Comparison of ENCODE assay signal across 9 mouse cellular contexts in the genomic region with DNA sequence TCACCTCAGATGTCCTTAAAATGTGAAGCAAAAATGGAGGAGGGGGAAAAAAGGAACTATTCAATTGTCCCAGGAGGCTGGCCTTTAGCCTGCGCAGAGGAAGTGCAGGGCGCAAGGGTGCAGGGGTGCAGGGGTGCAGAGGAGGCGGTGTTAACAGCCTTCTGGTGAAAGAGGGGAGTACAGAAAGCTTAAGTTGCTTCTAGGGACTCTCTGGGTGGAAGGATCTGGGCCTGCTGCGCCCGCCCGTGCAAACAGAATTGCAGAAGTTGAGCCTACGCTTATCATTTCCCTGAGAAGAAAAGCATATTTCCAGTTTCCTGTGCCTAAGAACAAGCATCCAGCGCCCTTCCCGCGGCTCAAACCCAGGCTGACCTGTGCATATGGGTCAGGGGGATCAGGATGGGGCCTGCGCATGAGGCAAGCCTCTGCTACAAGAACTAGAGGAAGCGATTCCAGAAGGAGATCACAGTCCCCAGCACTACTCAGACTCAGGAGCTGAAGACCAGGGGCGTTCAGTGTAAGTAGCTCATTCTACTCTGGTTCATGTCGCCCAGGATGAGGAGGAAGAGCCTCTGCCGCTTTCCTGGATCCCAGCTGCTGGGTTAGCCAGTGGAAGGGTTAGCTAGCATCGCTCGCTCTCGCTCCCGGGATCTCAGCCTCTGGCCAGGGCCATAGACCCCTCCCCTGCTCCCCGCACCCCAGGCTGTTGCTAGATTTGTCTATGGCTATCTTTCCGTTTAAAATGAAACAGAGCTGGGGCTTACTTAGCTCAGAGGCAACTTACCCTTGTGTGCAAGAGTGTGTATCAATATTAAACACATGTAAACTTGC. TPM values are rescaled to one million over a fixed set of nuclear protein-coding genes. Genes with fewer than 3 reads are reported as not detected.
DNase-seq lines count a peak whose midpoint lies in the region; ATAC-seq lines count a peak whose summit lies in the region.
"Had no signal": no experiment of that assay in that cellular context is flagged by ENCODE, and none has a peak within 500 bp of the region (broad histone marks: within the 10 kb centered on the region; RNA-seq: fewer than 3 reads in every experiment).

No protein-coding gene starts in this region.

- peak; percentile 87 for DNase-seq in midbrain, embryonic 11.5 days (ENCODE audit: low spot score, missing footprints)
- no peak for DNase-seq in midbrain, embryonic 14.5 days
- DNase-seq in embryonic facial prominence, embryonic 14.5 days (ENCODE audit: low spot score) = no peak
- DNase-seq in retina, postnatal 1 day = no peak
- no peak for DNase-seq in kidney, adult 8-10 months
- DNase-seq in layer of hippocampus, adult 18-20 months (ENCODE audit: low spot score in 2 of 2) = no peak

- no peaks in the 10 kb centered on the region for H3K9me3 ChIP-seq in midbrain, embryonic 11.5 days (ENCODE audit: control insufficient read depth, low read length)
- no peaks in the 10 kb centered on the region for H3K9me3 ChIP-seq in midbrain, embryonic 14.5 days (ENCODE audit: control insufficient read depth, low read length)
- no peaks in the 10 kb centered on the region for H3K9me3 ChIP-seq in embryonic facial prominence, embryonic 14.5 days (ENCODE audit: control insufficient read depth, low read length)
- H3K9me3 ChIP-seq in limb, embryonic 15.5 days = no peaks in the 10 kb centered on the region
- H3K9me3 ChIP-seq: embryonic facial prominence, embryonic 12.5 days had no signal

- no peaks in the 10 kb centered on the region for H3K36me3 ChIP-seq in midbrain, embryonic 11.5 days (ENCODE audit: control insufficient read depth, insufficient read depth, low read length)
- H3K36me3 ChIP-seq in midbrain, embryonic 14.5 days (ENCODE audit: control insufficient read depth, insufficient read depth, low read length) = no peaks in the 10 kb centered on the region
- H3K36me3 ChIP-seq in embryonic facial prominence, embryonic 14.5 days (ENCODE audit: control insufficient read depth, insufficient read depth, low read length) = no peaks in the 10 kb centered on the region
- no peaks in the 10 kb centered on the region for H3K36me3 ChIP-seq in limb, embryonic 15.5 days
- H3K36me3 ChIP-seq: embryonic facial prominence, embryonic 12.5 days had no signal

- H3K4me1 ChIP-seq in midbrain, embryonic 11.5 days (ENCODE audit: control insufficient read depth, insufficient read depth, low read length) = peaks cover 5% of the 10 kb centered on the region
- H3K4me1 ChIP-seq in midbrain, embryonic 14.5 days (ENCODE audit: control insufficient read depth, insufficient read depth, low read length) = 0 out of 2 replicates have a peak, but pooled peaks cover 2% of the 10 kb centered on the region
- H3K4me1 ChIP-seq in embryonic facial prominence, embryonic 14.5 days (ENCODE audit: control insufficient read depth, insufficient read depth, low read length) = peaks cover 3% of the 10 kb centered on the region; the same call in 1 of the 2 replicates
- peaks cover 7% of the 10 kb centered on the region; the same call in 1 of the 2 replicates for H3K4me1 ChIP-seq in limb, embryonic 15.5 days

- H3K9ac ChIP-seq in midbrain, embryonic 11.5 days (ENCODE audit: low read length) = no peak overlapping the region
- H3K9ac ChIP-seq in midbrain, embryonic 14.5 days (replicated peaks; ENCODE audit: low read length) = no peak overlapping the region
- no peak overlapping the region for H3K9ac ChIP-seq in embryonic facial prominence, embryonic 14.5 days (ENCODE audit: low read depth, low read length)
- H3K9ac ChIP-seq in limb, embryonic 15.5 days = no peak overlapping the region
- H3K9ac ChIP-seq: embryonic facial prominence, embryonic 12.5 days had no signal

- WGBS in midbrain, embryonic 11.5 days = 34% methylated on average over 21 of the region's 21 CpGs
- 48% methylated on average over 21 of the region's 21 CpGs for WGBS in midbrain, embryonic 14.5 days
- WGBS in embryonic facial prominence, embryonic 14.5 days = 44% methylated on average over 21 of the region's 21 CpGs
- 62% methylated on average over 21 of the region's 21 CpGs for WGBS in limb, embryonic 15.5 days

- no peaks in the 10 kb centered on the region for H3K27me3 ChIP-seq in midbrain, embryonic 11.5 days (ENCODE audit: control insufficient read depth, insufficient read depth, low read length)
- H3K27me3 ChIP-seq in midbrain, embryonic 14.5 days (ENCODE audit: control insufficient read depth, insufficient read depth, low read length) = no peaks in the 10 kb centered on the region
- no peaks in the 10 kb centered on the region for H3K27me3 ChIP-seq in embryonic facial prominence, embryonic 14.5 days (replicated peaks; ENCODE audit: control insufficient read depth, insufficient read depth, low read length)
- no peaks in the 10 kb centered on the region for H3K27me3 ChIP-seq in limb, embryonic 15.5 days
- H3K27me3 ChIP-seq: embryonic facial prominence, embryonic 12.5 days had no signal

- no peak overlapping the region for H3K4me2 ChIP-seq in midbrain, embryonic 11.5 days
- no peak overlapping the region for H3K4me2 ChIP-seq in midbrain, embryonic 14.5 days (ENCODE audit: low read length)
- H3K4me2 ChIP-seq in embryonic facial prominence, embryonic 14.5 days (ENCODE audit: low read depth, low read length) = no peak overlapping the region
- H3K4me2 ChIP-seq in limb, embryonic 15.5 days = no peak overlapping the region

- no peak overlapping the region for H3K4me3 ChIP-seq in midbrain, embryonic 11.5 days (ENCODE audit: low read depth, low read length)
- H3K4me3 ChIP-seq in midbrain, embryonic 14.5 days (replicated peaks; ENCODE audit: low read depth, low read length) = no peak overlapping the region
- H3K4me3 ChIP-seq in embryonic facial prominence, embryonic 14.5 days (ENCODE audit: low read depth, low read length) = no peak overlapping the region
- H3K4me3 ChIP-seq in limb, embryonic 15.5 days = peak overlapping the region; percentile 8; the same call in 1 of the 2 replicates
- H3K4me3 ChIP-seq: embryonic facial prominence, embryonic 12.5 days had no signal

- no peak overlapping the region for H3K27ac ChIP-seq in midbrain, embryonic 11.5 days (ENCODE audit: low read depth, low read length)
- H3K27ac ChIP-seq in midbrain, embryonic 14.5 days (replicated peaks; ENCODE audit: low read depth, low read length) = no peak overlapping the region
- peak overlapping the region; percentile 39; the same call in 1 of the 2 replicates for H3K27ac ChIP-seq in embryonic facial prominence, embryonic 14.5 days (replicated peaks; ENCODE audit: low read depth, low read length)
- peak overlapping the region; percentile 17; the same call in 1 of the 2 replicates for H3K27ac ChIP-seq in limb, embryonic 15.5 days
- H3K27ac ChIP-seq: embryonic facial prominence, embryonic 12.5 days had no signal

- ATAC-seq in midbrain, embryonic 11.5 days (ENCODE audit: low FRiP score) = no peak
- ATAC-seq in midbrain, embryonic 14.5 days (ENCODE audit: low FRiP score, low TSS enrichment) = no peak
- ATAC-seq in embryonic facial prominence, embryonic 14.5 days (ENCODE audit: low read depth) = no peak
- no peak for ATAC-seq in limb, embryonic 15.5 days (ENCODE audit: insufficient number of reproducible peaks, low FRiP score, low TSS enrichment, low read depth)
- peak; percentile 85 for ATAC-seq in neutrophil, adult 5-6 weeks (ENCODE audit: extremely low read depth, insufficient number of reproducible peaks, low FRiP score, poor library complexity, severe bottlenecking)

RNA-seq across cellular contexts. Expression of a gene that starts 6.4 kb away (rescaled TPM):
- 1.4 and 1.9 TPM in 2 replicates for polyA plus RNA-seq in midbrain, embryonic 11.5 days (2014; fragmentation: Nextera tagmentation; extraction: Ambion mirVana)
- 1.2 TPM in 1 of 2 replicates, not detected in the other for polyA plus RNA-seq in midbrain, embryonic 14.5 days (2014; fragmentation: Nextera tagmentation; extraction: Ambion mirVana)
- polyA plus RNA-seq in embryonic facial prominence, embryonic 14.5 days (2014; fragmentation: Nextera tagmentation; extraction: Ambion mirVana) = 4.1 and 4.7 TPM in 2 replicates
- 6.7 TPM in 2 replicates for polyA plus RNA-seq in limb, embryonic 15.5 days (2015; fragmentation: Nextera tagmentation; extraction: Ambion mirVana)
- total RNA-seq in neutrophil, adult 5-6 weeks (2017) = 261 and 300 TPM in 2 replicates
- 1 to 10 TPM; 3.5 to 4.5 TPM for total RNA-seq in layer of hippocampus, adult 18-20 months (2021)

RNA-seq across cellular contexts. Expression of a gene that starts 45.8 kb away (rescaled TPM):
- 140 and 150 TPM in 2 replicates for polyA plus RNA-seq in midbrain, embryonic 11.5 days (2014; fragmentation: Nextera tagmentation; extraction: Ambion mirVana)
- 94.4 and 117 TPM in 2 replicates for polyA plus RNA-seq in midbrain, embryonic 14.5 days (2014; fragmentation: Nextera tagmentation; extraction: Ambion mirVana)
- 34.7 and 36.0 TPM in 2 replicates for polyA plus RNA-seq in embryonic facial prominence, embryonic 14.5 days (2014; fragmentation: Nextera tagmentation; extraction: Ambion mirVana)
- 31.2 and 34.9 TPM in 2 replicates for polyA plus RNA-seq in limb, embryonic 15.5 days (2015; fragmentation: Nextera tagmentation; extraction: Ambion mirVana)
- total RNA-seq in neutrophil, adult 5-6 weeks (2017) = not detected in 2 replicates
- 100 to 1,000 TPM; 109 to 111 TPM for total RNA-seq in layer of hippocampus, adult 18-20 months (2021)

Comparison
In these comparisons a context has a peak if more than half of its experiments do, and no peak if none do; other contexts are left out.
1. H3K27ac ChIP-seq: peak in embryonic facial prominence, embryonic 14.5 days (single experiment) and limb, embryonic 15.5 days (single experiment); none in midbrain, embryonic 11.5 days (single experiment) and midbrain, embryonic 14.5 days (single experiment).